Mouse (Mus musculus): ENCODE measurements at regions not wholly inside any gene's neighbourhood (a gene's known extent, or its start where the extent isn't known, plus 50 kb on each side); places are given as distances from the start of the nearest gene placed in this dataset.
A peak's percentile ranks its signal among the peaks of the same experiment; 100 is the strongest.

DNA sequence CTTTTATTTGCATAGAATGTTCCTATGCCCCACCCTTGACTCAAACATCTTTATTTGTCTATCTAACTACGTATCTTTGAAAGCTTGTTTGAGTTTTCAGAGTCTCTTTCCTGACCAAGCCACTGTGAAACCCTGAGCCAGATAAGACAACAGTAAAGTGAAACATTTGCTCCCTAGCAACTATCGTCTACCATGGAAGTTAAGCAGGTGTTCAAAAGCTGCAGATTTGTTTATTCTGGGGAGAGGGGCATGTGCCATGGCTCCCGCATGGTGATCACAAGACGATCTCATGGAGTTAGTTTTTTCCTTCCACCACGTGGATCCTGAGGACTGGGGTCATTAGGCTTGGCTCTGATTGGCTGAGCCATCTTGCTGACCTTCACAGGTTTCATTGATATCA, 55.5 kb downstream of the Gm9972 start:
- Histone ChIP-seq H3K4me3 (ENCODE audit: low read depth, low read length) (no peak overlapping the region), H3K4me1 (ENCODE audit: insufficient read depth) (no peaks in the 10 kb centered on the region), H3K27me3 (ENCODE audit: insufficient read depth, low read length) (no peaks in the 10 kb centered on the region), H3K4me2 (ENCODE audit: low read depth) (no peak overlapping the region), H3K36me3 (ENCODE audit: insufficient read depth) (no peaks in the 10 kb centered on the region), H3K9me3 (ENCODE audit: low read length) (no peaks in the 10 kb centered on the region), H3K9ac (no peak overlapping the region), H3K27ac (ENCODE audit: low read depth, low read length) (no peak overlapping the region)
- 75% methylated on average over 5 of the region's 5 CpGs for WGBS
- ATAC-seq, result no peak
- TF ChIP-seq CTCF (IDR thresholded peaks at IDR 0.05; ENCODE audit: low read depth), result no peak
- no peak for DNase-seq

- H3K36me3 ChIP-seq (ENCODE audit: insufficient read depth), result no peaks in the 10 kb centered on the region
- TF ChIP-seq CTCF (IDR thresholded peaks at IDR 0.05; ENCODE audit: low read depth), result no peak
- H3K4me2 ChIP-seq (ENCODE audit: low read depth), result no peak overlapping the region
- no peaks in the 10 kb centered on the region for H3K27me3 ChIP-seq (ENCODE audit: insufficient read depth, low read length)
- ATAC-seq (peak; percentile 45; the same call in 1 of the 2 replicates), DNase-seq (peak; percentile 22)
- H3K9ac ChIP-seq, result no peak overlapping the region
- H3K27ac ChIP-seq (ENCODE audit: low read depth, low read length), result no peak overlapping the region
- no peak overlapping the region for H3K4me3 ChIP-seq (ENCODE audit: low read depth, low read length)
- no peaks in the 10 kb centered on the region for H3K9me3 ChIP-seq (ENCODE audit: low read length)
- no peaks in the 10 kb centered on the region for H3K4me1 ChIP-seq (ENCODE audit: insufficient read depth)
- 52% methylated on average over 14 of the region's 14 CpGs for WGBS
These were observed 56.8 kb downstream of the Gm9972 start for GRCm38 (mm10) chr11:43092126-43092920.

DNA sequence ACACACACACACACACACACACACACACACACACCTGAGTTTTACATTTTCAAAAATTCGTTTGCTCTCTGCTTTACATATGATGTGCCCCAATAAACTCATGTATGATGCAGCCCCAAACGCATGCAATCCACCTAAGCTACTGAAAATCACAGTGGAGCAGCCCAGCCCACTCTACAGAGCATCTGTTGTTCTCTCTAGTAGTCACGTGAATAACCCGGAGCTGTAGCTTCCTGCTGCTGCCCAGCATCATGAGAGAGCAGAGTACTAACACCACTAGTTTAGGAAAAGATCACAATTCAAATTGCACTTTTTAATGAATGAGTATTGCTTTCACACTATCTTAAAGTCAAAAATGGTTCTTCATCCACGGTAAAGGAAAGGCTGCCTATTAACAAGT, 56.7 kb upstream of the Atp10b start:
- H3K4me1 ChIP-seq (ENCODE audit: insufficient read depth), result no peaks in the 10 kb centered on the region

GRCm38 (mm10) chr11:43096003-43096402, 53.7 kb upstream of the Atp10b start:
- Histone ChIP-seq H3K27me3 (ENCODE audit: insufficient read depth, low read length) (no peaks in the 10 kb centered on the region), H3K9me3 (ENCODE audit: low read length) (no peaks in the 10 kb centered on the region), H3K4me3 (ENCODE audit: low read depth, low read length) (no peak overlapping the region), H3K4me1 (ENCODE audit: insufficient read depth) (no peaks in the 10 kb centered on the region), H3K9ac (no peak overlapping the region), H3K36me3 (ENCODE audit: insufficient read depth) (no peaks in the 10 kb centered on the region), H3K4me2 (ENCODE audit: low read depth) (no peak overlapping the region), H3K27ac (ENCODE audit: low read depth, low read length) (no peak overlapping the region)
- no peak for TF ChIP-seq CTCF (IDR thresholded peaks at IDR 0.05; ENCODE audit: low read depth)
- ATAC-seq (no peak), DNase-seq (no peak)
- WGBS, result 51% methylated on average over 5 of the region's 5 CpGs

More for the DNA sequence above, 56.7 kb upstream of the Atp10b start:
- ATAC-seq (no peak), DNase-seq (no peak)
- Histone ChIP-seq H3K9ac (no peak overlapping the region), H3K36me3 (ENCODE audit: insufficient read depth) (no peaks in the 10 kb centered on the region), H3K4me2 (ENCODE audit: low read depth) (no peak overlapping the region), H3K27ac (ENCODE audit: low read depth, low read length) (no peak overlapping the region), H3K4me3 (ENCODE audit: low read depth, low read length) (no peak overlapping the region), H3K9me3 (ENCODE audit: low read length) (no peaks in the 10 kb centered on the region), H3K27me3 (ENCODE audit: insufficient read depth, low read length) (no peaks in the 10 kb centered on the region)
- 78% methylated on average over 5 of the region's 5 CpGs for WGBS
- no peak for TF ChIP-seq CTCF (IDR thresholded peaks at IDR 0.05; ENCODE audit: low read depth)

- no peak overlapping the region for H3K4me2 ChIP-seq (ENCODE audit: low read depth)
- H3K36me3 ChIP-seq (ENCODE audit: insufficient read depth), result no peaks in the 10 kb centered on the region
- peak overlapping the region; percentile 21; the same call in 1 of the 2 replicates for H3K27ac ChIP-seq (ENCODE audit: low read depth, low read length)
- no peaks in the 10 kb centered on the region for H3K9me3 ChIP-seq (ENCODE audit: low read length)
- H3K4me3 ChIP-seq (ENCODE audit: low read depth, low read length), result no peak overlapping the region
- no peak overlapping the region for H3K9ac ChIP-seq
- 41% methylated on average over 7 of the region's 7 CpGs for WGBS
- no peak for DNase-seq
- no peak for TF ChIP-seq CTCF (IDR thresholded peaks at IDR 0.05; ENCODE audit: low read depth)
- ATAC-seq, result peak; percentile 69
- H3K4me1 ChIP-seq (ENCODE audit: insufficient read depth), result no peaks in the 10 kb centered on the region
- H3K27me3 ChIP-seq (ENCODE audit: insufficient read depth, low read length), result no peaks in the 10 kb centered on the region
These were observed 50.8 kb upstream of the Atp10b start for GRCm38 (mm10) chr11:43098795-43099425.

Data from forebrain, postnatal 0 days (tissue).